9 mouse cellular contexts compared by ENCODE assay signal in genomic region chr3:66410706-66411277, GRCm38 (mm10).
DNase-seq lines count a peak whose midpoint lies in the region; ATAC-seq and TF ChIP-seq lines count a peak whose summit lies in the region.
"Had no signal": no experiment of that assay in that cellular context is flagged by ENCODE, and none has a peak within 500 bp of the region (broad histone marks: within the 10 kb centered on the region; RNA-seq: fewer than 3 reads in every experiment).

No protein-coding gene starts in this region.

- H3K27ac ChIP-seq in heart, adult 2 months: no peak overlapping the region
- H3K27ac ChIP-seq in kidney, adult 2 months (ENCODE audit: insufficient read depth, low read depth, low read length): no peak overlapping the region
- H3K27ac ChIP-seq in liver, embryonic 13.5 days: no peak overlapping the region
- no peak overlapping the region for H3K27ac ChIP-seq in neural tube, embryonic 14.5 days (ENCODE audit: low read depth, low read length)
- H3K27ac ChIP-seq: macrophage had no signal

- H3K9ac ChIP-seq in heart, adult 2 months (ENCODE audit: low read depth, low read length): no peak overlapping the region
- no peak overlapping the region for H3K9ac ChIP-seq in liver, embryonic 13.5 days
- H3K9ac ChIP-seq in neural tube, embryonic 14.5 days (replicated peaks; ENCODE audit: low read depth, low read length): no peak overlapping the region

- no peaks in the 10 kb centered on the region for H3K27me3 ChIP-seq in heart, adult 2 months (ENCODE audit: control insufficient read depth, insufficient read depth, low read length)
- H3K27me3 ChIP-seq in kidney, adult 2 months (replicated peaks; ENCODE audit: control insufficient read depth, insufficient read depth, low read length): no peaks in the 10 kb centered on the region; the same call in 1 of the 2 replicates
- H3K27me3 ChIP-seq in liver, embryonic 13.5 days: no peaks in the 10 kb centered on the region
- H3K27me3 ChIP-seq in neural tube, embryonic 14.5 days (ENCODE audit: control insufficient read depth, insufficient read depth, low read length): no peaks in the 10 kb centered on the region

- H3K79me2 ChIP-seq in heart, adult 2 months (replicated peaks; ENCODE audit: control insufficient read depth, insufficient read depth, low read length): no peaks in the 10 kb centered on the region

- 42% methylated on average over 11 of the region's 11 CpGs for WGBS in heart, adult 2 months
- WGBS in kidney, adult 2 months: 38% methylated on average over 11 of the region's 11 CpGs
- WGBS in liver, embryonic 13.5 days (ENCODE audit: insufficient replicate concordance): 46% methylated on average over 11 of the region's 11 CpGs
- 30% methylated on average over 11 of the region's 11 CpGs for WGBS in neural tube, embryonic 14.5 days

- 0 out of 2 replicates have a peak overlapping the region, but pooled peaks have one; percentile 8 for H3K4me2 ChIP-seq in liver, embryonic 13.5 days
- H3K4me2 ChIP-seq in neural tube, embryonic 14.5 days (ENCODE audit: low read depth, low read length): peak overlapping the region; percentile 35

- no peak for TF ChIP-seq EP300 in heart, adult 2 months (IDR thresholded peaks at IDR 0.05; ENCODE audit: insufficient read depth, low read depth, low read length)

- H3K4me1 ChIP-seq in heart, adult 2 months (ENCODE audit: control insufficient read depth, insufficient read depth, low read length): no peaks in the 10 kb centered on the region
- no peaks in the 10 kb centered on the region for H3K4me1 ChIP-seq in kidney, adult 2 months (ENCODE audit: control insufficient read depth, insufficient read depth, low read length)
- no peaks in the 10 kb centered on the region for H3K4me1 ChIP-seq in liver, embryonic 13.5 days (replicated peaks)
- H3K4me1 ChIP-seq in neural tube, embryonic 14.5 days (ENCODE audit: control insufficient read depth, insufficient read depth, low read length): no peaks in the 10 kb centered on the region

- TF ChIP-seq CTCF in heart, adult 2 months (IDR thresholded peaks at IDR 0.05): peak; percentile 72
- peak; percentile 34; the same call in 1 of the 2 replicates for TF ChIP-seq CTCF in kidney, adult 2 months (conservative IDR thresholded peaks at IDR 0.05; ENCODE audit: insufficient read depth, insufficient read length, low read depth, low read length)

- ATAC-seq in liver, embryonic 13.5 days (ENCODE audit: low read depth): no peak
- peak; percentile 64; the same call in 1 of the 2 replicates for ATAC-seq in neural tube, embryonic 14.5 days (ENCODE audit: low read depth)

- H3K36me3 ChIP-seq in heart, adult 2 months (ENCODE audit: control insufficient read depth, insufficient read depth, low read length): no peaks in the 10 kb centered on the region
- H3K36me3 ChIP-seq in kidney, adult 2 months (ENCODE audit: control insufficient read depth, insufficient read depth, low read length): no peaks in the 10 kb centered on the region
- no peaks in the 10 kb centered on the region for H3K36me3 ChIP-seq in liver, embryonic 13.5 days
- no peaks in the 10 kb centered on the region for H3K36me3 ChIP-seq in neural tube, embryonic 14.5 days (ENCODE audit: control insufficient read depth, insufficient read depth, low read length)

- intact Hi-C loops in heart, adult 2 months (cut with DNase I): loop anchor here (2.0 kb wide), 2 partner anchors 856 to 934 kb away; no protein-coding TSS in a partner anchor

- H3K4me3 ChIP-seq in heart, adult 2 months: no peak overlapping the region
- no peak overlapping the region for H3K4me3 ChIP-seq in kidney, adult 2 months (ENCODE audit: insufficient read depth, low read depth, low read length)
- H3K4me3 ChIP-seq in liver, embryonic 13.5 days (replicated peaks): no peak overlapping the region
- no peak overlapping the region for H3K4me3 ChIP-seq in neural tube, embryonic 14.5 days (ENCODE audit: low read depth, low read length)

- no peak for TF ChIP-seq POLR2A in heart, adult 2 months (IDR thresholded peaks at IDR 0.05; ENCODE audit: insufficient read depth, low read depth, low read length)
- TF ChIP-seq POLR2A in kidney, adult 2 months (IDR thresholded peaks at IDR 0.05; ENCODE audit: low read depth, low read length): no peak

- DNase-seq in heart, adult 2 months: no peak
- no peak for DNase-seq in heart, adult 11 months
- peak; percentile 52 for DNase-seq in brain, embryonic 18.5 days (ENCODE audit: low read depth, low spot score)
- peak; percentile 14 to 25 for DNase-seq in frontal cortex, postnatal 25 days (ENCODE audit: low spot score in 2 of 2)
- peak; percentile 17 for DNase-seq in kidney, adult 2 months
- DNase-seq in liver, embryonic 13.5 days: no peak
- no peak for DNase-seq in thymus, postnatal 0 days (ENCODE audit: low spot score)

- no peaks in the 10 kb centered on the region for H3K9me3 ChIP-seq in liver, embryonic 13.5 days (replicated peaks)
- H3K9me3 ChIP-seq in neural tube, embryonic 14.5 days (ENCODE audit: control insufficient read depth, low read length): no peaks in the 10 kb centered on the region

Comparison
In these comparisons a context has a peak if more than half of its experiments do, and no peak if none do; other contexts are left out.
1. DNase-seq: peak in brain, embryonic 18.5 days (single experiment), frontal cortex, postnatal 25 days (2 of 2) and kidney, adult 2 months (single experiment); none in heart, adult 2 months (0 of 2), heart, adult 11 months (single experiment), liver, embryonic 13.5 days (single experiment) and thymus, postnatal 0 days (single experiment).